Mouse (Mus musculus) central nervous system, embryonic 14 days (tissue): Measurements from ENCODE around the gene Pbp2. TPM values are rescaled to one million over a fixed set of nuclear protein-coding genes. Genes with fewer than 3 reads are reported as not detected.

Experiments used
- polyA plus RNA-seq: library from polyadenylated mRNA; depleted of rRNA; stranded (reverse); fragments of >200 nt; gene quantifications from 2 replicates; pipeline ENCODE4 v1.2.3, GENCODE M21; 2012; rRNA removed

Pbp2 gene
- not detected in 2 replicates for polyA plus RNA-seq

GRCm38 (mm10) chr6:135310305-135310704 lies at the start of gene Pbp2:
Pbp2 (minus strand) TSS chr6:135310405.

Other genes starting within 250 kb of the Pbp2 start
- gene Gprc5a, start 244.8 kb downstream of the Pbp2 start, polyA plus RNA-seq = 0.32 and 0.48 TPM in 2 replicates
- not detected in 2 replicates for gene Gprc5d, start 192.1 kb downstream of the Pbp2 start, polyA plus RNA-seq
- gene Fam234b, start 112.4 kb downstream of the Pbp2 start, polyA plus RNA-seq = 62.2 and 64.4 TPM in 2 replicates
- 6.5 and 9.0 TPM in 2 replicates for gene Hebp1, start 112.4 kb downstream of the Pbp2 start, polyA plus RNA-seq
- gene Gsg1, start 56.1 kb downstream of the Pbp2 start, polyA plus RNA-seq = 0.20 and 0.28 TPM in 2 replicates
- 30.1 and 64.6 TPM in 2 replicates for gene Emp1, start 52.1 kb upstream of the Pbp2 start, polyA plus RNA-seq